Mouse (Mus musculus) kidney, embryonic 14.5 days (tissue): ENCODE measurements around the gene Caln1. TPM values are rescaled to one million over a fixed set of nuclear protein-coding genes. Genes with fewer than 3 reads are reported as not detected.
A peak's percentile ranks its signal among the peaks of the same experiment; 100 is the strongest.

ENCODE experiments used
- ATAC-seq: fragments of 200-750 bp; cut with Nextera tagmentation; 2 replicates; pipeline ENCODE4 v1.8.0; 2017; ENCODE audit warnings: moderate number of reproducible peaks, mild to moderate bottlenecking, moderate TSS enrichment, moderate library complexity; ENCODE audit not compliant: low FRiP score, low TSS enrichment
- H3K27ac ChIP-seq: fragments of 300-500 bp; sonication (generic); 2 replicates; pipeline ENCODE4 v1.5.1; 2014; ENCODE audit warnings: low read depth, mild to moderate bottlenecking, low read length, moderate library complexity, mixed read lengths
- H3K27me3 ChIP-seq: fragments of 300-500 bp; sonication (generic); 2 replicates; pipeline ENCODE4 v1.6.1; 2014; ENCODE audit warnings: mild to moderate bottlenecking, low read length; ENCODE audit not compliant: control insufficient read depth, insufficient read depth
- H3K36me3 ChIP-seq: fragments of 300-500 bp; sonication (generic); 2 replicates; pipeline ENCODE4 v1.6.1; 2014; ENCODE audit warnings: low read length, mixed read lengths; ENCODE audit not compliant: control insufficient read depth, insufficient read depth
- H3K4me1 ChIP-seq: fragments of 300-500 bp; sonication (generic); 2 replicates; pipeline ENCODE4 v1.6.1; 2014; ENCODE audit warnings: low read length, mixed read lengths; ENCODE audit not compliant: control insufficient read depth, insufficient read depth
- H3K4me2 ChIP-seq: fragments of 300-500 bp; sonication (generic); replicated peaks from 2 replicates; pipeline ENCODE4 v1.6.1; 2014; ENCODE audit warnings: low read depth, mild to moderate bottlenecking, low read length
- H3K4me3 ChIP-seq: fragments of 300-500 bp; sonication (generic); 2 replicates; pipeline ENCODE4 v1.5.1; 2014; ENCODE audit warnings: mild to moderate bottlenecking, low read length
- H3K9ac ChIP-seq: fragments of 300-500 bp; sonication (generic); 2 replicates; pipeline ENCODE4 v1.6.1; 2014; ENCODE audit warnings: low read depth, mild to moderate bottlenecking, low read length, moderate library complexity
- H3K9me3 ChIP-seq: fragments of 300-500 bp; sonication (generic); 2 replicates; pipeline ENCODE4 v1.6.1; 2016; ENCODE audit warnings: low read length; ENCODE audit not compliant: control insufficient read depth
- WGBS: fragments of 180-500 bp; shearing (Covaris S2); extraction: QIAGEN DNeasy Blood & Tissue Kit; methylation state at CpG from one replicate; pipeline ENCODE4 v1.1.7; 2014; 5-methylcytosine and 5-hydroxymethylcytosine counted together
- polyA plus RNA-seq: library from polyadenylated mRNA; unstranded; fragments of >200 nt; fragmentation: Nextera tagmentation; extraction: Ambion mirVana; gene quantifications from 2 replicates; pipeline ENCODE4 v1.2.1, GENCODE M21; 2014

Caln1 gene
- polyA plus RNA-seq, 1 experiment from 2014 or later, result 0.27 TPM

DNA sequence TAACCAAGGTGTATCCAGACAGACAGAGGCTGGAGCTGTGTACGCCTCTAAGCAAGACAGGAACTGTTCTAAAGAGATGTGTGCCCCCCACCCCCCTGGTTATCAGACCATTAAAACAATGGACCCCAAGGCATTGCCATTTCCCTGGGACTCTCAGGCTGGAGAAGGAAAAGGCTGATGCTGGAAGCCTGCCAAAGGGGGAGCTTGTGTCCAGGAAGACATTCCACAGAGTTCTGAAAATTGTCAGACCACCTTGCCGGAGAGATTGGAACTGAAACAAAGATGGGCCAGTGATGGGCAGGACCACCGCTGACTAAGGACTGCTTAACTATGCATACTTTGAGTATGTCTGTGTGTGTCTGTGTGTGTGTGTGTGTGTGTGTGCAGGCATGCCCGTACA lies 480.4 kb downstream of the Caln1 start:
- Histone ChIP-seq H3K4me1 (peaks cover 2% of the 10 kb centered on the region; the same call in 1 of the 2 replicates), H3K27me3 (no peaks in the 10 kb centered on the region), H3K9ac (no peak overlapping the region), H3K4me2 (no peak overlapping the region), H3K4me3 (no peak overlapping the region), H3K27ac (no peak overlapping the region), H3K36me3 (no peaks in the 10 kb centered on the region), H3K9me3 (no peaks in the 10 kb centered on the region)
- no peak for ATAC-seq
- WGBS, result 62% methylated on average over 4 of the region's 4 CpGs

DNA sequence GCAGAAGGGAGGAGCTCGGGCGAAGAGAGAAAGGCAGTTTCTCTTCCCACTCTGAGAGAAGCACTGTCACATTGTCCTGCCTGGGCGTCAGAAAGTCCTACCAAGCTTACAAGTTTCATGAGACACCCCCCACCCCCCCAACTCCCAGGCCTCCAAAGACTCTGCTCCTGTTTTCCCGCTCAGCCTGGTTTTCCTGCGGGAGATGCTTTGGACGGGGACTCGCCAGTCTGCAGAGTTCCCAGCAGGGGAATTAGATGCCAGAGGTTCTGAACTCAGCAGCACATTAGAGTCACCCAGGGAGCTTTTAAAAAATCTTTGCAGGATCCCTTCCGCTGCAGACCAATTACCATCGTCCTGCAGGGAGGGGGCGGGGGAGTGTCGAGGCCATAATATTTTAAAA lies 482.9 kb downstream of the Caln1 start:
- Histone ChIP-seq H3K4me3 (peak overlapping the region; percentile 12; the same call in 1 of the 2 replicates), H3K9me3 (no peaks in the 10 kb centered on the region), H3K4me2 (peak overlapping the region; percentile 12; the same call in 1 of the 2 replicates), H3K9ac (peak overlapping the region; percentile 20; the same call in 1 of the 2 replicates), H3K4me1 (peaks cover 2% of the 10 kb centered on the region; the same call in 1 of the 2 replicates), H3K36me3 (no peaks in the 10 kb centered on the region), H3K27me3 (no peaks in the 10 kb centered on the region), H3K27ac (no peak overlapping the region)
- WGBS, result 6% methylated on average over 11 of the region's 11 CpGs
- no peak for ATAC-seq

DNA sequence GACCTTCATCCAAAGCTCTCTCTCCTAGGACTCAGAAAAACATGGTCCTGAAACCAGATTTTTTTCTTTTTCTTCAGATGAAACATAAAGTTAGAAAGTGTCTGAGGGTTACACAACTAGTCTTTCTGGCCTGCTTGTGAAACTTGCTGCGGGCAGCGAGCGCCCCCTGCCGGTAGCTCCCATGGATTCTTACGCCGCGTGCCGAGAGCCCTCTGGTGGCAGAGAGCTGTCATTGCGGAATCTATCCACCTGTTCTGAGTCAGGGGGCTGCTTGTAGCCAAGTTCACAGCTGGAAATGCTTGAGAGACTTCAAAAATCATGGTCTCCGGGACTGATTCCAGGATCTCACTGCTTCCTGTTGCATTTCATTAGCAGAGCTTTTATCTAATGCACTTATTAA lies 484.1 kb downstream of the Caln1 start:
- no peak overlapping the region for H3K4me2 ChIP-seq
- H3K9me3 ChIP-seq, result no peaks in the 10 kb centered on the region
- H3K27me3 ChIP-seq, result no peaks in the 10 kb centered on the region
- ATAC-seq, result peak; percentile 56; the same call in 1 of the 2 replicates
- no peak overlapping the region for H3K9ac ChIP-seq
- peaks cover 2% of the 10 kb centered on the region; the same call in 1 of the 2 replicates for H3K4me1 ChIP-seq
- H3K27ac ChIP-seq, result no peak overlapping the region
- no peaks in the 10 kb centered on the region for H3K36me3 ChIP-seq
- H3K4me3 ChIP-seq, result no peak overlapping the region
- WGBS, result 2% methylated on average over 10 of the region's 10 CpGs

DNA sequence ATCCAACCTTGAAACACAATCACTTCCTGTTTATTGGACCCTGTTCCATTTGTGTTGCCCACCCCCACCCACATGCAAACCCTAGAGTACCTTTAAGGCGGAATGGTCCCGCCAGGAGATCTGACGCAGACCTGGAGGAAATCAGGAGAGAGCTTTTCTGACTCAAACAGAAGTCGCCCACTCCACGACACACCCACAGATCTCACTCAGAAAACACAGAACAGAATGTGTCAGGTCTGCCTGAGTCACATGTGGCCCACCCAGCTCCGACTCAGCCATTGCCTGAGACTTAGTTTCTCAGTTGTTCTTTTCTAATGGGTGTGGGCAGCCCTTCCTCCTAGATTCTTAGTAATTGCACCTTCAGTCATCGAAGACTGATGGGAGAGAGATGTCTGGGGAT lies 485.2 kb downstream of the Caln1 start:
- no peak for ATAC-seq
- WGBS, result 85% methylated on average over 7 of the region's 7 CpGs
- H3K4me3 ChIP-seq, result no peak overlapping the region

DNA sequence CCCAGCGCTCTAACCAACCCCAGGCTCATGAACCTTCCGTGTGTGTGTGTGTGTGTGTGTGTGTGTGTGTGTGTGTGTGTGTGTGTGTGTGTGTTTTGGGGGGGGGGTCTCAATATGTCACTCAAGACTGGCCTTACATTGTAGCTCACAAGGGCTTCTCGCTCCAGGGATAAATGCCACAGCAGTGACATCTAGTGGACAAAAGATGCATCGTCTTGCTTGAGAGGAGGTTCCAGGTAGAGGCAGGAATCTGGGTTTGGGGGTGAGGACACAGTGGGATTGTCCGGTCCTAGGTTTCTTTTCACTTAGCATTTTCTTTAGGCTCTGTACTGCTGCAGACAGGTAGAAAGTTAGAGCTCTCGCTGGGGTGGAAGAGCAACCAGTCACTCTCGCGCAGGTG lies 488.9 kb downstream of the Caln1 start:
- H3K27ac ChIP-seq, result no peak overlapping the region
- no peaks in the 10 kb centered on the region for H3K4me1 ChIP-seq
- H3K9ac ChIP-seq, result no peak overlapping the region
- H3K4me3 ChIP-seq, result no peak overlapping the region
- H3K4me2 ChIP-seq, result no peak overlapping the region
- H3K27me3 ChIP-seq, result no peaks in the 10 kb centered on the region
- no peaks in the 10 kb centered on the region for H3K36me3 ChIP-seq
- WGBS, result 29% methylated on average over 8 of the region's 8 CpGs
- peak; percentile 44; the same call in 1 of the 2 replicates for ATAC-seq
- no peaks in the 10 kb centered on the region for H3K9me3 ChIP-seq

More for the DNA sequence above, 485.2 kb downstream of the Caln1 start:
- no peaks in the 10 kb centered on the region for H3K36me3 ChIP-seq
- H3K4me1 ChIP-seq, result peaks cover 2% of the 10 kb centered on the region; the same call in 1 of the 2 replicates
- H3K9me3 ChIP-seq, result no peaks in the 10 kb centered on the region
- H3K27ac ChIP-seq, result no peak overlapping the region
- H3K9ac ChIP-seq, result no peak overlapping the region
- H3K27me3 ChIP-seq, result no peaks in the 10 kb centered on the region
- no peak overlapping the region for H3K4me2 ChIP-seq

DNA sequence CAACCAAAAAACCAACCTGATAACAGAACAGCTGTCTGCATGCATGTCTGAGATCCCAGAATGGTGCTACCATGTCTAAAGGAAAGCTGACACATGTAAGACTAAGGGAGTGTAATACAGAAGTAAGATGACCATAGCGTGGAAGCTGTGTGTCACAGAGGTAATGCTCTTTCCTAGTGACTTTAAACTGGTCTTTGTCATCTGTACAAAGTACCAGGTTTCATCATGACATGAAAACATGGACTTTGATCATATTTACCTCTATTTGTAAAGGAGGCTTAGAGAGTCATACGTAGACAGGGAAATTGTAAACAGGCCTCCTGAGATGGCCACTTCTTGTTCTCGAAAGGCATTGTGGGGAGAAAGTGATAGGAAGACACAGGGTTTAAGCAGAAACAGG lies 489.5 kb downstream of the Caln1 start:
- no peak overlapping the region for H3K9ac ChIP-seq
- ATAC-seq, result no peak
- no peaks in the 10 kb centered on the region for H3K4me1 ChIP-seq
- H3K36me3 ChIP-seq, result no peaks in the 10 kb centered on the region
- WGBS, result 82% methylated on average over 3 of the region's 3 CpGs
- no peaks in the 10 kb centered on the region for H3K9me3 ChIP-seq
- no peak overlapping the region for H3K27ac ChIP-seq
- no peak overlapping the region for H3K4me2 ChIP-seq
- H3K4me3 ChIP-seq, result no peak overlapping the region
- H3K27me3 ChIP-seq, result no peaks in the 10 kb centered on the region

DNA sequence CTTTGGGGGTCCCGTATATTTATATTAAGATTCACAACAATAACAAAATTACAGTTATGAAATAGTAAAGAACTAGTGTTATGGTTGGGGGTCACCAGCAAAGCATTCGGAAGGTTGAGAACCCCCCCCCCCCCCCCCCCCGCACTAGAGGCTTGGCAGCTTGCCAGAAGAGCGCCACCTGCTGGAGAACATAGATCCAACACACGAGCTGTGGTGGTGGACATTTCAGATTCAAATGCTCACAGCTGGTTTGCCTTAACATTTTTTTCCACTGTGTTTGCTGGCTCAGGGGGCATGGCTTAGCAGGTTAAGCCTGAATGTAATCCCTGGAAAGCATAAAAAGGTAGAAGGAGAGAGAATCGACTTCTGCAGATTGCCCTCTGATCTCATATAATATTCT lies 490.5 kb downstream of the Caln1 start:
- no peaks in the 10 kb centered on the region for H3K36me3 ChIP-seq
- H3K4me3 ChIP-seq, result no peak overlapping the region
- H3K27me3 ChIP-seq, result no peaks in the 10 kb centered on the region
- H3K9me3 ChIP-seq, result no peaks in the 10 kb centered on the region
- WGBS, result 47% methylated on average over 4 of the region's 6 CpGs
- H3K4me2 ChIP-seq, result no peak overlapping the region
- no peak for ATAC-seq
- no peaks in the 10 kb centered on the region for H3K4me1 ChIP-seq
- no peak overlapping the region for H3K9ac ChIP-seq
- no peak overlapping the region for H3K27ac ChIP-seq

DNA sequence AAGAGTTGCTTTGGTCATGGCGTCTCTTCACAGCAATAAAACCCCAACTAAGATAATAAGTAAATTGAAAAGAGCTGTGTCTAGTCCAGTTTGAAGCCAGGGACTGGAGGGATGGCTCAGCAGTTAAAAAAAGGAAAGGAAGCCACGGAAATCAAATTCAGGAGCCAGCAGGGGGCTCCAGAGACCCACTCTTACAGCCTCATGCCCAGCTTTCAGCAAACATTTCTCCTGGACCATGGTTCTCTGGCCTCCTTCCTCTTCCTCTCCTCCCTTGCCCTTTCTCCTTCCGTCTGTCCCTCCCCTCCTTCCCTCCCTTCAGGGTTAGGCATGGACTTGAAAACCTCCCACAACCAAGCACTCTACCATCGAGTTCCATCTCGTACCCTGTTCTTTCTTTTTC lies 493.0 kb downstream of the Caln1 start:
- Histone ChIP-seq H3K36me3 (no peaks in the 10 kb centered on the region), H3K27ac (no peak overlapping the region), H3K4me1 (no peaks in the 10 kb centered on the region), H3K27me3 (no peaks in the 10 kb centered on the region), H3K4me2 (no peak overlapping the region), H3K9ac (no peak overlapping the region), H3K9me3 (no peaks in the 10 kb centered on the region), H3K4me3 (no peak overlapping the region)
- 58% methylated on average over 5 of the region's 5 CpGs for WGBS
- no peak for ATAC-seq

DNA sequence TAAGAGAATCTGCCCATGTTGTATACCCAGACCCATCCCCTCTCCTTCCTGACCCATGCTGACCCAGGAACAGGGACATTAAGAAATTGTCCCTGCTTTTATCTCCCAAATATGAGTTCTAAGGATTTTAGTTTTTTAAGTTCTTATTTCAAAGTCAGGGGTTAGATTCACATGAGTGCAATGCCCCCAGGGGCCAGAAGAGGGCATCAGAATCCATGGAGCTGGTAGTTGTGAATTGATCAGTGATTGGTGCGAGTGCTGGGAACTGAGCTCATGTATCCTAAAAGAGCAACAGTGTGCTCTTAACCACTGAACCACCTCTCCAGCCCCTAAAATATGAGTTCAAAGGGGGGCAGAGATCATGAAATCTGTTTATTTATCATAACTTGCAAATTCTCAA lies 500.6 kb downstream of the Caln1 start:
- 92% methylated on average over 1 of the region's 1 CpGs for WGBS
- H3K27me3 ChIP-seq, result no peaks in the 10 kb centered on the region
- H3K9ac ChIP-seq, result no peak overlapping the region

More for the DNA sequence above, 500.6 kb downstream of the Caln1 start:
- Histone ChIP-seq H3K36me3 (no peaks in the 10 kb centered on the region), H3K27ac (no peak overlapping the region), H3K9me3 (peaks cover 4% of the 10 kb centered on the region), H3K4me2 (no peak overlapping the region), H3K4me3 (no peak overlapping the region), H3K4me1 (no peaks in the 10 kb centered on the region)
- no peak for ATAC-seq
